Mouse (Mus musculus) lung, postnatal 14 days (tissue): ENCODE measurements around the gene Mocs2.

ENCODE experiments used
- DNase-seq: peaks from one replicate; pipeline ENCODE4 v3.0.0; 2021

The Mocs2 gene

GRCm38 (mm10) chr13:114817751-114818360, at the start of gene Mocs2:
TSS of gene Mocs2 (plus strand) at chr13:114818236.
- DNase-seq, result peak; percentile 98

GRCm38 (mm10) chr13:114791511-114791910, 26.5 kb upstream of the Mocs2 start:
- peak; percentile 54 for DNase-seq

GRCm38 (mm10) chr13:114793250-114794030, 24.6 kb upstream of the Mocs2 start:
- DNase-seq, result peak; percentile 73

- DNase-seq, result no peak
Measured at GRCm38 (mm10) chr13:114801857-114802256, 16.2 kb upstream of the Mocs2 start.

- no peak for DNase-seq
Measured at GRCm38 (mm10) chr13:114802971-114803370, 15.1 kb upstream of the Mocs2 start.

GRCm38 (mm10) chr13:114809624-114810210, 8.3 kb upstream of the Mocs2 start:
- no peak for DNase-seq

GRCm38 (mm10) chr13:114818513-114818912, 477 bp downstream of the Mocs2 start:
- no peak for DNase-seq

- DNase-seq, result no peak
Measured at GRCm38 (mm10) chr13:114822871-114823270, 4.8 kb downstream of the Mocs2 start.

GRCm38 (mm10) chr13:114825377-114825855, 7.4 kb downstream of the Mocs2 start:
- no peak for DNase-seq

- DNase-seq, result peak; percentile 41
Measured at GRCm38 (mm10) chr13:114831367-114831833, 13.4 kb downstream of the Mocs2 start.

- no peak for DNase-seq
Measured at GRCm38 (mm10) chr13:114832761-114833160, 14.7 kb downstream of the Mocs2 start.

GRCm38 (mm10) chr13:114833351-114833750, 15.3 kb downstream of the Mocs2 start:
- no peak for DNase-seq

- no peak for DNase-seq
Measured at GRCm38 (mm10) chr13:114834580-114834979, 16.5 kb downstream of the Mocs2 start.

- no peak for DNase-seq
Measured at GRCm38 (mm10) chr13:114837061-114837460, 19.0 kb downstream of the Mocs2 start.

GRCm38 (mm10) chr13:114838535-114838990, 20.5 kb downstream of the Mocs2 start:
- DNase-seq, result peak; percentile 79

GRCm38 (mm10) chr13:114839098-114839497, 21.1 kb downstream of the Mocs2 start:
- no peak for DNase-seq

GRCm38 (mm10) chr13:114840545-114840944, 22.5 kb downstream of the Mocs2 start:
- DNase-seq, result no peak

- no peak for DNase-seq
Measured at GRCm38 (mm10) chr13:114843318-114843717, 25.3 kb downstream of the Mocs2 start.

- peak; percentile 18 for DNase-seq
Measured at GRCm38 (mm10) chr13:114845804-114846203, 27.8 kb downstream of the Mocs2 start.

- no peak for DNase-seq
Measured at GRCm38 (mm10) chr13:114848945-114849344, 30.9 kb downstream of the Mocs2 start.

GRCm38 (mm10) chr13:114852264-114853111, 34.5 kb downstream of the Mocs2 start:
- no peak for DNase-seq

GRCm38 (mm10) chr13:114853152-114853551, 35.1 kb downstream of the Mocs2 start:
- DNase-seq, result no peak

- DNase-seq, result no peak
Measured at GRCm38 (mm10) chr13:114854023-114854422, 36.0 kb downstream of the Mocs2 start.
